Mouse (Mus musculus) lung, postnatal 10 days (tissue): ENCODE measurements around the gene Pcdh8.

Experiments
- DNase-seq: peaks from one replicate; pipeline ENCODE4 v3.0.0; 2021

Pcdh8 gene

DNA sequence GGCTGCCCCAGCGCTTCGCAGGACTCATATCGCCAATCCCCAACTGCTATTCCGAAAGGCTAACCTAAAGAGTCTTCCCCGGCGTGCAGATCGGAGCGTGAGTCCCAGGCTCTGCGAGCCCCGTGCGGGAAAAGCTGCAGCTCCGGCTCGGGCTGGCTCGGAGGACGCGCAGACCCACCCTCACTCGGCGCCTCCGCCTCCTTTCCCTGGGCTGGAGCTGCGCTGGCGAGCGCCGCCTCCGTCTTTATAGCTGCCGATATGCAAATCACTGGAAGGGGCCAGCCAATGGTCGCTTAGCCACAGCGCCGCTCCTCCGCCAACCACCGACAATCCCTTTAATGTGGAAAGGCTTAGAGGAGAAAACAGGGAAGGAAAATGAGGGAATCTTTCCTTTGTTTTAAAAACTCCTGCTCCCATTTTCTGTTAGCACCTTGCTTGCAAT lies at the start of gene Pcdh8:
Gene Pcdh8, minus strand, starts transcription at position 219 of the 442 bp plus-strand sequence.
- peak; percentile 75 for DNase-seq

DNA sequence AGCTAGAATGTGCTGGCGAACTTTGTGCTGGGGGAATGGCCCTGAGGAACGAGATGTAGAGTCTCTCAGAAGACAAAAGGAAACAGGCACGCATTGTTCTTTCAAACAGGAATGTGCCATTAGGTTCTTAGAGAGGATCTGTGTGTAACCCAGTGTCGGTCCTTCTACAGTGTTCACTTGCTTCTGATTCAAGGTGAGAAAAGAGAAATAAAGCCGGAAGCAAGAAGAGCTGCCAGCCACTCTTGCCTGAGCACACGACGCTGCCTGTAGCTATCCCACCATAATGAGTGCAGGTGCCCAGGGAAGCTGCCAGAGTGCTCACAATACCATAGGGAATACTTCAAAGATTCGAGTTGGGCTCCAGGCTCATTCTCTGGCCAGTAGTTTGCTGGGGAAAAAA lies 43.6 kb upstream of the Pcdh8 start:
- no peak for DNase-seq

DNA sequence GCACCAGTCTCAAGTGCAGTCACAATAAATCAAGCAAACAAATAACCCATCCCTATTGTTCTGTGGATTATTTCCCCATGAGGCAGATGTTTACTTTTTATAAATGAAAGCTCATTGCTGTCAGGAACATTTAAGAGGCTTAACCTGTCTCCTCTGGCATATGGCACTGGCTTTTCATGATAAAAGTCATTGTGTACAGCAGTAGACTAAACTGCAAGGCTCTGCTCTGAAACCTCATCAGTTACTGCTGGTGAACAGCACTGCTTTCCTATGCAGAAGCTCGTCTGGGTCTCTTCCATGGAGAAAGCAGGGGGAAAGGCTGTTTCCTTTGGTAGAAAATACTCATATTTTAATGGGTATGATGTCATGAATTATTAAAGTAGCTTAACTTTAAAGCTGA lies 43.0 kb upstream of the Pcdh8 start:
- no peak for DNase-seq

DNA sequence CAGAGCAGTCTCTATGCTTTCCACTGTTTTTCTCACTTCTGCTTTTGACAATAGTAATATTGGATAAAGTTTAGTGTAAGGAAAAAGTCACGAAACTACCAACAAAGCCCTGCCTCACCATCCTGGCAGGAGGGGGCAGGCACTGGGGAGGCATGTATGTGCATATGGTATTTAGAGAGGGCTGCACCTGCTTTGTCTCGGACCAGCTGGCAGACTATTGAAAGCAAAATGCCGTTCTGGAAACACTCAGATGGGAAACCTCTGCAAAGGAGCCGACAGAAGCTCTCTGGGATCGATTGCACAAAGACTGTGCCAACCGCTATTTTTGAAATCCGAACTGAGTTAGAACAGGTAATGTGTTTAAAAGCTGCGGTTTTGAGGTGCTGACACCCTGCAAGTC lies 22.1 kb upstream of the Pcdh8 start:
- DNase-seq, result no peak

DNA sequence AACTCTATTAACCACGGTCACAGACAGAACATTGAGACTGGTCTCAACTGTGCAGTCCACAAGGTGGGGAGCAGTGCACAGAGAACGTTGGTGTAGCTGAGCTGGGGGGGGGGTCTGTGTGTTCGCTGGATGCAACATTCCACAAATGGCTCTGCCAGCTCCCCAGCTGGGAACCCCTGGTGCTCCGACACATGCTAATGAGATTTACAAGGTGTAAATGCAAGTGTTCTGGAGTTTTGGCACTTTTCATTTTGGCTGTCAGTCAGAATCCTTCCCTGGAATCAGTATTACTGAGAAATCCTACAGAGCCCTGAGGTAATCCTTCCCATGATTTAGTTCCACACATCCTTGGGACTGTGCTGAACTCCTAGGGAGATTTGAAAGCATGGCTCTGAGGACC lies 18.4 kb upstream of the Pcdh8 start:
- DNase-seq, result no peak

DNA sequence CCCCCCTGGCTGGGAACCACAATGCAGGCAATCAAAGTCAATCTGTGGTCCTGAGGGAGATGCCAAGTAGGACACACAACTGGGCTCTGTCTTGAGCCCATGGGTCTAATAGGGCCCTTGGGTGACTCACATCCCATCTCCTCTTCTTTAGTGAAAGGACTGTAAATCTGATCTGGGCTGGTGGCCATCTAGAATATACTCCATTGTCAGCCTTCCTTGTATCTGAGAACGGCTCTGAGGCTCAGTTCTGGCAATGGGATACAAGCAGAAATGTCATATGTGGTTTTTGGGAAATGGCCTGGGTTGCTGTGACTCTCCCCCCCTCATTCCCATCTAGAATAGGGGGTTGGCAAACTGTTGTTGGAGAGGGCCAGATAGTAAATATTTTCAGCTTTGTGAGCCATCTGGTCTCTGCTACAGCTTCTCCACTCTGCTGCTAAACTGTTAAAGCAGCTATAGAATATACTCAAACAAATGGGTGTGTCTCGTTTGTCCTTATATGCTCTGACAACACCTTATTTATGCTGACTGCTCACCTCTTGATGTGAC lies 17.6 kb upstream of the Pcdh8 start:
- no peak for DNase-seq

DNA sequence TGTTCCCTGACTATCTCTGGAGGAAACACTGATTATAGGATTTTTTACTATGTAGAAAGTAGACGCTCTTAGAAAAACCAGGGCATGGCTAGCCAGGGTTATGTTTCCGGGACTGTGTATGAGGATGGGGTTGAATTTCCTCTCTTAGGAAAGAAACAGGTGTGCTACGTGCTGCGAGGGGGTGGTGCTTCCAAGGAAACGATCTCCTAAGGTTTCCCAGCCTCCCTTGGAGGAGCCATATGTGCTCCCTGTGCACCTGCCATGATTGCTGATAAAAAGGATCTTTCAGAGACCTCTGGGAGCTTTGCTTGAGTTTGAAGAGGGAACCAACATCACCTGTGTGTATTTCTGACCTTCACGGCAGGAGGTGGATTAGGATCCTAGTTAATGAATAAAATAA lies 16.8 kb upstream of the Pcdh8 start:
- no peak for DNase-seq

DNA sequence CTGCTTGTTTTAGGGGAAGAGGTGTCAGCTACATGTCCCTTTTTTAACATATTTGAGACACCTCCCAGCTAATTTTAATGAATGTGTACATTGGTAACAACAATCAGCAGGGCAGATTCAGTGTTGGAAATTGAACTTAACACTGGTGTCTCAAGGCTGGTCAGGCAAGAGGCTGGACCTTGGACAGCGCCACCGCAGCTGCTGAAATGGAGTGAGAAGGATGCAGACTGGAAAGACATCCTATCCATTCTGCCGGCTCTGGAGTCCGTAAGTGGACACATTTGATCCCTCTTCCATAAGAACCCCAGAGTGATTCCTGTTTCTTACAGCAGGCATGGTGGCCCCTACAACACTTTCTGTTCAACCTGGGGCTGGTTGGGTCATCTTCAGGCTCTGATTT lies 14.3 kb upstream of the Pcdh8 start:
- no peak for DNase-seq

DNA sequence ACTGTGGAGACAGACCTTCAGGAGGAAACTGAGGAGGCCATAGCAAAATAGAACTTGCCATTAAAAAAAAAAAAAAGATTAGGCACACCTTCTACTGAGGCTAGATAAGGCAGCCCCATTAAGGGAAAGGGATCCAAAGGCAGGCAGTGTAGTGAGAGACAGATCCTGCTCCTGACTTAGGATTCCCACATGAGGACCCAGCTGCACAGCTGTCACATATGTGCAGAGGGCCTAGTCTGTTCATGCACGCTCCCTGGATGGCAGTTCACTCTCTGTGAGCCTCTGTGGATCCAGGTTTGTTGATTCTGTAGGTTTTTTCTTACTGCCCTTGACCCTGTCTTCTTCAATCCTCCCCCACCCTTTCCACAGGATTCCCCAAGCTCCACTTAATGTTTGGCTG lies 9.8 kb upstream of the Pcdh8 start:
- DNase-seq, result no peak

DNA sequence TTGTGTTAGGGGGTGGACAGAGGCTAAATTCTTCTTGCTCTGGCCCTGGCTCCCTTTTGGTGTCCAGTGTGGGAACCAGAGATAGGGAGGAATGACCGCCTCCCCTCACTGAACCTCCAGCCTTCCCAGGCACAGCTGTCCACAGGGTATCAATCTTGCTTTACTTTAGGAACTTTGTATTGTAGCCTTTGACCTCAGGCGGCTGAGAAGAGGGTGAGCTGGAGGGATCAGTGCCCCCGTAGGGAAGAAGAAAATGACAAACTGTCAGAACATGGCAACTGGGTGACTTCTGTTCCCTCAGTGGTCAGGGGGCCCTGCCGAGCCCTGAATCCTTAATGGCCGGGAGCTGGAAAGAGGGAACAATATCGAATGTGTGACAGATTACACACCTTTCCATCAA lies 9.2 kb upstream of the Pcdh8 start:
- no peak for DNase-seq

DNA sequence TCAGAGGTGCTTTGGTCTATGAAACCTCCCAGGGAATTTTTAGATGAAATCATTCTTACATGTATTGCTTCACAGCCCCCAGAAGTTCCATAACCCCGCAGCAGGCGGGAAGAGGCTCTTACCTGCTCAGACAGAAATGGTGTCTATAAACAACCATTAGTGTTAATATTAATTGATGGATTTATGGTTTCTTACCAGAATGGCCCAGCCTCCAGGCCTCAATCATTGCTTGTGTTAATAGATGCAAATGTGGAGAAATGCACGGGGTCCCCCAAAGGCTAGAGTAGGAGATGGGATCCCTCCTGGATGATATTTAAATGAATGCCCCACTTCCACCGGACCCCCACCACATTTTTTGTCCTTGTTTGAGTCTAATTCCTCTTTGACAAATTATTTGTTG lies 8.7 kb upstream of the Pcdh8 start:
- no peak for DNase-seq

DNA sequence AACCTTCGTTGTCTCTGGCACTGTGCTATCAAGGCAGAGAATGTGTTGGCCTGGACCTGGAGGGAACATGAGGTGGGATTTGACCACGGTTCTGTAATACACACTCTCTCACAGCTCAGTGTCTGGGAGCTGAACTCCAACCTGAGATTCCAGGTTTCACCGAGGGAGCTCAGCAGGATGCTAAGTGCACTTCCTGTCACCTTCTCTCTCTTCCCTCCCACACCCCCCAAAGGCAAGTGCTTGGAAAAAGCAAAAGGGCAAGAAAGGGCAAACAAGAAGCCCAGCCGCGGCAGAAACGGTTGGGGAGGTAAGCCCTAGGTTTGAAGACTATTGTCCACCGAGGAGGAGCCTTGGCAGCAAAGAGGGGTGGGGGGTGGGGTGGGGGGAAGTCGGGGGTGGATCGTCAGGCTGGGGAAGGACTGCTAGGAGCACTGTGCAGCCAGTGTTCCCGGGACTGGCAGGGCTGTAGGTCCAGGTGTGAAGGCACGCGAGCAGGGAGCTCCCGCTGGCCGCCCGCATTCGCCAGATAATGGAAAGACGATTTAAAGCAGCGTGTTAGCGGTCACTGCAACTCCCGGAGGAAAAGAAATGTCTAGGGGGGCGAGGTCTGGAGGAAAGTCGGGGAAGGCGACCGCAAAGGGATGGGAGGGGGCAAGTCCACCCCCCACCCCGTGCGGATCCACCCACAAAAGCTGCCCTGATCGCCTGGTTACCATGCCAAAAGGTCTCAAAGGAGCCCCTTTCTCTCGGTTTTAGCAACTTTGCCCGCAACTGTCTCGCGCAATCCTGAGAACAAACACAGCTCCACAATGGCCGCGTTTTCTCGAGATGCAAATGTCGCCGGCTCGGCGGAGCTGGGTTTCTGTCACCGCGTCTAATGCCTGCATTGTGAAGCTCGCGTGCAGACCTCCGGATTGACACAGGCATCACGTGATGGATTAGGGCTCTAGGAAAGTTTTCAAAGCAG lies 2.6 kb upstream of the Pcdh8 start:
- DNase-seq, result no peak

DNA sequence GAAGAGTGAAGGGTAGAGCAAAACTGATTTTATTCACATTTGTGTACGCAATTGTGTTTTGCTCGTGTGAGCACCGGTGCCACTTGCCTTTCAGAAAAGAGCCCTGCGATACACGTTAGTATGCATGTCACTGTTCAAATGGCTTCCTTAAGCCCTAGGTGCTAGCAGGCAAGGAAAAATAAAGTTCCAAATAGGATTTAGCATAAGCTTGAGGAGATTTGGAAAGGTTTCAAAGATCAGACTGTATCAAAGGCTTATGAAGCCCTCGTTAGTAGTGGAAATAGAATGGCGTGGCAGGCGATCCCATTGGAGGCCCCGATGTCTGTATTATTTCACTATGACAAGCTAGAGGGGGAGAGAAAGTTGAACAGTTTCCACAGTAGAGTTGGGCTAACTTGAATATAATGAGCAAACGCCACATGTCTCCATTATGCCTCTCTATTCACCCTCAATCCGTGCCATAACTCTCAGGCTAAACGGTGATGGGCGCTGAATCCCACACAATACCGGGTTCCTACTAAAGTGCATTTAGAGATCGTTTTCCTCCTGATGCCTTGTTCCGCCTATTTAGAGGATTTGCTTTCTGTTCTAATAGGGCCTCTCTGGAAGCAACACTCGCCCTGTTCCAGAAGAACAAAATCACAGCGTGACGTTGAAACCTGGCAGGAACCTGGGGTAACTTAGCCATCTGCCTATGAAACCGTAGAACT lies 845 bp upstream of the Pcdh8 start:
- DNase-seq, result no peak

DNA sequence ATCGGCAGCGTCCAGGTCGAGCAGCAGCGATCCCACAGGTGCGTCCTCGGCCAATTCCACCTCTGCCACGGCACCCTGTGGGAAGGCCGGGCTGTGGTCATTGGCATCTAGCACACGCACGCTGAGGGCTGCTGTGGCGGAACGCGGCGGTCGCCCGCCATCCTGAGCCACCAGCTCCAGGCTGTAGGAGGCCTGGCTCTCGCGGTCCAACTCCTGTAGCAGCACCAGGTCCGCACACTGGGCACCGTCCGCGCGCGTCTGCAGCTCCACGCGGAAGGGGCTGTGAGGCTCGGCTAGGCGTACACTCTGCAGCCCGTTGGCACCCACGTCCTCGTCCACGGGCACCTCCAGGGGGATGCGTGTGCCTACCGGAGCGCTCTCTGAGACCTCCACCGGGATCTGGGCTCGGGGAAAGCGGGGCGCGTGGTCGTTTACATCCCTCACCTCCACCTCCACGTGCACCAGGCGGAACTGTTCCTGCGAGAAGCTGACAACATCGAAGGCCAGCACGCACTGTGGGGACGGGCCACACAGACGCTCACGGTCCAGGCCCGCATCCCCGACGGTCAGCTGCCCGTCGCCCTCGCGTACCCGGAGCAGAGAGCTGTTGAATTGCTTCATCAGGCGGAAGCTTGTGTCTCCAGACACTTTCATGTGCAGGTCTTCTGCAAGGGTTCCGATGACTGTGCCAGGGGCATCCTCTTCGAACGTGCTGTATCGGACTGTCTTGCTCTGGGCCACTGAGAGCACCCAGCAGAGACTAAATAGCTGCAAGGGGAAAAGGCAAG lies 612 bp downstream of the Pcdh8 start:
- DNase-seq, result no peak

DNA sequence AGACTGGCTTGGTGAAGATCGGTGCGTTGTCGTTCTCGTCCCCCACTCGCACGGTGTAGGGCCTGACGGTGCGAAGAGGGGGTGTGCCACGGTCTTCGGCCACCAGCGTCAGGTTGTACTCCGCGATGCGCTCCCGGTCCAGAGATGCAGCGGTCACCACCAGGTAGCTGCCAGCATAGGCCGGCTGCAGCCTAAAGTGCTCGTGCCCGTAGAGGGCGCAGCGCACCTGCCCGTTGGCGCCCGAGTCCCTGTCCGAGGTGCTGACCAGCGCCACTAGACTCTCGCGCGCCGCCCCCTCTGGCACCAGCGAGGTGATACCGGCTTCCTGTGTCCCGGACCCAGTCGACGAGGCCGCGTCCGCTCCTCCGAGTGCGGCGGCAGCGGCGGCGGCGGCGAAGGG lies 1.5 kb downstream of the Pcdh8 start:
- DNase-seq, result peak; percentile 86

DNA sequence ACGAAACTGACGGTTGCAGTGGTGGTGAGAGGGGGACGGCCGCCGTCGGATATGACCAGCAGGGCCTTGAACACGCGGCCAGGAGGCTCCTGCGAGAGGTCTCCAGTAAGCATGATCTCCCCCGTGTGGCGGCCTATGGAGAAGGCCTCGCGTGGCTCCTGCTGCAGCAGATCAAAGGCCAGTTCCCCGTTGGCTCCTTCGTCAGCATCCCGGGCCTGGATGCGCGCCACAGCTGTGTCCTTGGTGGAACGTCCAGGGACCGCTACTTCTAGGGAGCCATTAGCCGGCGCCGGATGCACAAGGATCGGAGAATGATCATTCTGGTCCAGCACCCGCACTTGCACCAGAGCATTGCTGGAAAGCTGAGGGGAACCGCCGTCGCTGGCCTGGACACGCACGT lies 2.1 kb downstream of the Pcdh8 start:
- DNase-seq, result peak; percentile 5

DNA sequence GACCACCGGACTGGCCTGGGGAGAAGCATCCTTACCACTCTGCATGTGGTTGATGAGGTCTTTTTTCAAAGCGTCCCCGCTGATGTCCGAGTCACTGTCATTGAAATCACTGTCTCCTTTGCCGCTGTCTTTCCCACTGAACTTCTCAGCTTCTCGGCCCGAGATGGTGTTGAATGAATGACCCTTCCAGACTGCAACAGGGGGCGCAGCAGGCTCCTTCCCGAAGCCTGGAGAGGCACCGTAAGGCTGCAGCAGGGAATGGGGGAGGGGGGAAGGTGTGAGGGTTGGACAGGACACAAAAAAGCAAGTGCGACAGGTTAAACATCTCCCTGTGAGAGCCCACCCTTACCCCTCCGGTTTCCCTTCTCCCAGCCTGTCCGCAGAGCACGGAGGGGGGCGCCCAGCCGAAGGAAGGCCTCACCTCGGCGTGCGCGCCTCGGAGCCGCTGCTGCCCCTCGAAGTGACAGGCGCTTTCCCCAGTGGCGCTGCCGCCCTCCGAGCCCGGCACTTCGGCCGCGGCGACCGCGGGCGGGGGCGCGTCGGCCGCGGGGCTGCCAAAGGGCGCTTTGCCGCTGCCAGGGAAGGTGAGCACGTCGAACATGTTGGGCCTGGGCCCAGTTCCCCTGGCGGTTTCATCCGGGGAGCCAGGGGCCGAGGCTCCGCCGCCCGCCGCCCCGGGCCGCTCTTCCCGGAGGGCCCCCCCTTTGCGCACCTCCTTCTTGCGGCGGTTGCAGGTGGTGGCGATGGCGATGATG lies 2.9 kb downstream of the Pcdh8 start:
- no peak for DNase-seq

DNA sequence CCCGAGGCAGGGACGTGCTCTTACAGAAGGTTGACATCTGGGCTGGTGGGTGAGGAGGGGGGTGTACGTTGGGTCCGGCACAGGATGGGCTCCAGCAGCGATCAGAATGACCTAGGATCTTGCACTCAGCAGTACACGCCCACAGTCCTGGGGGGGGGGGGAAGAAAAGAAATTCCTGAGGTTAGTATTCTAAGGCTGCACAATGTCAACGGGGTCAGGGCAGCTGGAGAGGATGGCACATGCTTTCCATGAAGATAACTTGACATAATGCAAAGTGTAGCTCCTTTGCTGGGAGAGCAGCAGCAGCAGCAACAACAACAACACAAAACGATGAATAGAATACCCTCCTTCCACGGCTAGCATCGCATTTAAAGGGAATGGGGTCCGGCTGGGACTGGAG lies 3.5 kb downstream of the Pcdh8 start:
- no peak for DNase-seq

DNA sequence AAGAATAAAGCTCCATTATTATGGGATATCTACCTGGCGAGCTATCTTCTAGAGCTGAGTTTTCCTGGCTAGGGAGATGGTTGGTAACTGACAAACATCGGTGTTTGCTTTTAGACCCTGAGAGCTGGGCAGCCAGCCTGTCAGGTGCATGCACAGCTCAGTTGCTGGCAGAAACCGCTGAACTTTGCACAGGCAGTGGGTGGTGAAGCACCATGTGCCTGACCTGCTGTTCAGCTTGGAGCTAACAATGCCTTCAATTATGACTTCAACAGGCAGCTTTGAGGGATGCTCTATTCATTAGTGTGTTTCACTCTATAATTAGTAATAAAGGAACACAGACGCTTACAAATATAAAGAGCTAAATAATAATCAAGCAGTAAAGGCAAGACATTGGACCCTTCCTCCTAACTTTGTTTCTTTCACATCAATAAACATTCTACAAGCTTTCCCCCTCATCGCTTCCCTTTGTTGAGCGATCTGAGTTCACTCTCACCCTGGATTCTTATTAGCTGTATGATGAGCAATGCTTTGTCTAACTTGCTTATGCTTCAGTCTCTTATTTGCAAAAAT lies 5.8 kb downstream of the Pcdh8 start:
- no peak for DNase-seq

DNA sequence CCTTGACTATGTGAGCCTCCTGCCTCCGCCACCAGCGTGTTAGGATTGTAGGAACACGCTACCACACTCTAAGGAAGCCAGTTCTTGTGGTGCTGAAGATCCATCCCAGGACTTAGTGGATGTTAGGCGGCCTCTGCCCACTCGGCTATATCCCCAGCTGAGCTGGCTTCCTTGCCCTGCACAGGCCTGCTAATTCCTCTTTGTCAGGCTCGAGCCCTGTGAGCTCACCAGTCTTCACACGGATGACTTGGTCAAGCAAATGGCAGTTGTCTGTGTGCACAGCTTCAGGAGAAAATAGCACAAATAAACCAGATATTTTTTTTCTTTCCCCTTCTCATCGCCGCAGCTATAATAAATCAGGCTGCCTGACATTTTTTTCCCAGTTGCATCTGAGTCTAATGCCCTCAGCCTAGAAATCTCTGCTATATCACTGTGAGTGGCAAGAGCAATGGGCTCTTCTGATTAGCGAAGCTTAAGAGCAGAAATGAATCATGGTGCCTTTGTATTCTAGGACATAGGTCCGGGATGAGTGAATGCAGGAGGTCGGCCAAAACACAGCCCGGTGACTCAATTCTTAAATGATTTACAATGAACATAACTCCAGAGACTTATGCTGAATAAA lies 16.4 kb downstream of the Pcdh8 start:
- DNase-seq, result no peak

DNA sequence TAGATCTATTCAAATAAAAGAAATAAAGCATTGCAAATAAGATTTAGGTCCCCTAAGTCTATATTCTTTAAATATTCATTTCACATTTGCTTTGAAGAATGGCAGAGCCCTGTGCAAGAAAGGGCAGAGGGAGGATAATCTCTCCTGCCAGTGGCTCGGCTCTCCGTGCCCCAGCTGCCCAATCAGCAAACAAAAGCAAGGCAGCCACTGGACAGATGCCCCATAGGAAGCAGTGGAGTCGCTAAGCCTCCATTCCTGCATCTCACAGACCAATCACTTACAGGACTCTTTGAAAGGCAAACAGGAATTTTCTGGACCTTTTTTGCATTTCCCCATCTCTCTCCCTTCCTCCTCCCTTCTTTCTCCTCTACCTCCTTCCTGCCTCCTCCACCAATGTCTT lies 17.0 kb downstream of the Pcdh8 start:
- no peak for DNase-seq

DNA sequence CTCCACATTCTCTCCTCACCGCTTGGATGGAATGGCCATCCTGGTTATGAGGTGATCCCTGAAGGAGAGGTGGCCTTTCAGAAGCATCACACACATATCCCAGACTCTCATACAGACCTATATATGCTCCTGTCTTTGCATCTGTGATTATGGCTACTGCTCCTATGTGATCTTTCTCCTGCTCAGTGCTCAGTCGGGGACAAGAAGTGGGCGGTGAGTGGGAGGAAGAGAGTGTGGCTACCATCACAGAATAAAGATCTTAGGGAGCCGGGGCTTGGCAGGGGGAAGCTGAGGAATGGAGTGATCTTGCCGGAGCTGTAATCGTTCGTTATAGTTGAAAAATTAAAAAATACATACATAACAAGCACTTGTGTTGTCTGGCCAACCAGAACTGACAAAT lies 17.4 kb downstream of the Pcdh8 start:
- DNase-seq, result no peak
